Mouse (Mus musculus): Measurements from ENCODE around the gene Mlip. TPM values are rescaled to one million over a fixed set of nuclear protein-coding genes. Genes with fewer than 3 reads are reported as not detected.
"Not testable (repeated sequence)": the region's sequence is repeated elsewhere in the genome, so short reads cannot be mapped to it uniquely, and the experiment has no call there.

The Mlip gene
- total RNA-seq, 2 experiments from 2014 or later = not detected

DNA sequence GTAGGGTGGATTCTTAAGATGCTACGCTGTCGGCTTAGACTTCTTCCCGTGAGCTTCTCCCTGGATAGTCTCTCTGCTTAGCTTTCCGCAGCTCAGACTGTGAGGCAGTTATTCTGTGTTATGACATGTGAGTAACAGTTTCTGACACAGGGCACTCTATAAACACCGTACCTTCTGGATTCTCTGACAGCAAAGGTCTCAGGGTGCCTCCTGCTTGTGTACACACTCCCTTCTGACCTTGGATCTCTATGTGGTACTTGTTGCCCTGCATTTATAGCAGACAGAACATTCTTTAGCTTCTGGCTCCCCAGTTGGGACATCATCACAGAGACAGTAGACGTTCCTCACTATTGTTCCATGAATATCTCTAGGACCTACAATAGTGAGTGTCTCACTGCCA lies 94.5 kb downstream of the Mlip start:
- no peak for ATAC-seq (replicated peaks; ENCODE audit: low FRiP score, low TSS enrichment, poor library complexity, severe bottlenecking)

DNA sequence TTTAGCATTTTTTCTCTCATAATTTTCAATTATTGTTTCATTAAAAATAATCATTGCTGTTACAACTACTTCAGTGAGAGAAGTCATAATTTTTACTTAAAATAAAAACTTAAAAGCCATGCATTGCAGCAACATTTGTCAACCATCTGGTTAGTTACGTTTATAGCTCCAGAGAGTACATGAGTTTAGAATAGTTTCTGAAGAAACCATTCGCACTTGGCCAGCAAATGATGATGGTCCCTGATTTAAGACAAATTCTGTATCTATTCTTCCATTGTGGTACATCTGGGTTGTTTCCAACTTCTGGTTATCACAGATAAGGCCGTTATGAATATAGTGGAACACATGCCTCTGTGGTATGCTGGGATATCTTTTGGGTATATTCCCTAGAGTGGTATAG lies 98.3 kb downstream of the Mlip start:
- peak; percentile 26; the same call in 1 of the 2 replicates for ATAC-seq (replicated peaks; ENCODE audit: low FRiP score, low TSS enrichment, poor library complexity, severe bottlenecking)

DNA sequence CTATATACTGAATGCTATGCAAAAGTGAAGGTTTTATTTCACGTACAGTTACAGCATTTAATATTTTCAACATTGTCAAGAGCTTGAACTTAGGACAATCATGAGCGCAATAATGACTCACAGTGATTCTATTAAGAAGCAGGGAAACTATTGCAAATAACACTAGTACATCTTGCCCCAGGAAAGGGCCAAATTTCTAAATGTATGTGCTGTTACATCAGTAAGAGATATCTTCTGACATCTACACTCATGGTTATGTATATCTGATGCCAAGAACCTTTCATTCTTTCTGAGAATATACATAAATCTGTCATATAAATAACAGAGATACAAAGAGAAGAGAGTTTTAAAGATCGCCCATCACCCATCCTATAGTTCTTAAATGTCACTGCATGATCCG lies 100.0 kb downstream of the Mlip start:
- ATAC-seq (replicated peaks; ENCODE audit: low FRiP score, low TSS enrichment, poor library complexity, severe bottlenecking) = no peak

GRCm38 (mm10) chr9:77252134-77252533 lies 100.6 kb downstream of the Mlip start:
- ATAC-seq (replicated peaks; ENCODE audit: low FRiP score, low TSS enrichment, poor library complexity, severe bottlenecking) = no peak

GRCm38 (mm10) chr9:77251511-77252112 lies 101.2 kb downstream of the Mlip start:
- no peak for ATAC-seq (replicated peaks; ENCODE audit: low FRiP score, low TSS enrichment, poor library complexity, severe bottlenecking)

DNA sequence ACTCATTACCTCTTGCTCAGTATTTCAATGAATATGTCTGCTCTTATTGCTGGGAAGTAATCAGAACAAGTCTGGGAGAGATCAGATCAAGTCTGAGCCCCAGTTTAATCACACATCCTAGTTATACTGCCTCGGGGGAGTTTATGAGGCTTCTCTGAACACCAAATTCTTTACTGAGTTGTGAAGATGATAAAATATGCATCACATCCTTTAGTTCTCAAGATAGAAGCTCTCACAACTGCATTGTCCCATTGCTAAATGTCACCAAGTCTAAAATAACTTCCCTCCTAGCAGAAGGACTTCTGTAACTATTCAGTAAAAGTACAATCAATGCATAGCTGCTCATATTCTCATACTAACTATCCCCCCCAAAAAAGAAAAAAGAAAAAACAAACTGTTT lies 154.5 kb downstream of the Mlip start:
- ATAC-seq (replicated peaks; ENCODE audit: low FRiP score, low TSS enrichment, poor library complexity, severe bottlenecking) = no peak

DNA sequence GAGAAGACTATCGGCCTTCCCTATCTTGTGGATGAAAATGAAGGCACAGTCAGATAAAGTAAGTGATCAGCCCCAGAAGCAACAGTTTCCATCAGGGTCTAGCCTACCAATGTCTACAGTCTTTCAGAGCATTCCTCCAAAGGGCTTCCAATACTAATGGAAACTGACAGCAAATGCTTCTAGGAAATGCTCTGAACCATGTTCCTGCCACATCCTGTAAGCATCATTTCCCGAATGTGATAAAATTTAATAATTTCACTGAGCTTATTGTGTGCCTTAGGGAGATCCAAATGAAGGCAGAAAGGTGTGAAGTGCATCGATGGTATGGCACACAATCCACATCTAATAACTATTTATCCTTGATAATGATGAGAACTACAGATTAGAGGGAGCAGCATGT lies 173.3 kb downstream of the Mlip start:
- ATAC-seq (replicated peaks; ENCODE audit: low FRiP score, low TSS enrichment, poor library complexity, severe bottlenecking) = no peak

DNA sequence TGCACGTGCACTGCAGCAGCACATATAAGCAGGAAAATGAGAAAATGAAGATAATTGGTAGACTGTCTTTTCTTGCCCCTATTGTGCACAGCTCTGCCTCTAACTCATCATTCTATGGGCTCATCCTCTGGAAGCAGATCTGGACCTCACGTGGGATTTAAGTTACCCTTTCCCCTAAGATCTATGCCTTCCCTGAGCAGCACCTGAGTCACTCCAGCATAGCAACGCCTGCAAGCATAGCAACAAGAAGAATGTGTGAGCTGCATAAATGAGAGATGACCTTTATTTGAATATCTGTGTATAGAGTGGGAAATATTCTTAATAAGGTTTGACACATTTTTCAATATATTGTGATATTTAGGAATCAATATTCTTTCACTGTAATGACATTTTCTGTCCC lies 176.9 kb downstream of the Mlip start:
- ATAC-seq (replicated peaks; ENCODE audit: low FRiP score, low TSS enrichment, poor library complexity, severe bottlenecking) = no peak

- no peak for ATAC-seq (replicated peaks; ENCODE audit: low FRiP score, low TSS enrichment, poor library complexity, severe bottlenecking)
These were observed 180.7 kb downstream of the Mlip start for GRCm38 (mm10) chr9:77172044-77172443.

- ATAC-seq (replicated peaks; ENCODE audit: low FRiP score, low TSS enrichment, poor library complexity, severe bottlenecking) = no peak
These were observed 186.9 kb downstream of the Mlip start for GRCm38 (mm10) chr9:77165877-77166276.

GRCm38 (mm10) chr9:77161764-77162163 lies 191.0 kb downstream of the Mlip start:
- no peak for ATAC-seq (replicated peaks; ENCODE audit: low FRiP score, low TSS enrichment, poor library complexity, severe bottlenecking)

DNA sequence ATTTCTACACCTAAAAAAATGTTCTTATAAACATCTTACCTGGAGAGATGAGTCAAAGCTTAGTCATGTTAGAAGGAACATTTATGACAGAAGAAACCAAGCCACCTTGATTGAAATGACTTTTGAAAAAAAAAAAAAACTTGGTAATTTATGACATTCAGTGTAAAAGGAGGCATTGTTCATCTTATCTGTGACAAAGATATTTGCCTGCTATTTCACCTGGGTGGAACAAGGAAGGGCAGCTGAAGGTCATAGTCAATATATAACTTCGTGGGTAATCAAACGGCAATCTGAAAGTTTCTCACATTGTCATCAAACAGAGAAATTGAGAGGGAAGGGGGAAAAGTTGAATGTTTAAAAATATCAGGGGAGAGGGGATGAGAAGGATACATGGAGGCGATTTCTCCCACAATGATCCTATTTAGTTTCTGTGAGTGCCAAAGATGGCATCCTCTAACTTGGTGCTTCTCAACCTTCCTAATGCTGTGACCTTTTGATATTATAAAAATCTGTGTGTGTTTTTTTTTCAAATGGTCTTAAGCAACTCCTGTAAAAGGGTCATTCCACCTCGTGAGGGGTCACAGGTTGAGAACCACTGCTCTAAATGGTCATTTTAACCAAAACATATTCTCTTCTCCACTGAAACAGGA lies 192.4 kb downstream of the Mlip start:
- no peak for ATAC-seq (replicated peaks; ENCODE audit: low FRiP score, low TSS enrichment, poor library complexity, severe bottlenecking)

DNA sequence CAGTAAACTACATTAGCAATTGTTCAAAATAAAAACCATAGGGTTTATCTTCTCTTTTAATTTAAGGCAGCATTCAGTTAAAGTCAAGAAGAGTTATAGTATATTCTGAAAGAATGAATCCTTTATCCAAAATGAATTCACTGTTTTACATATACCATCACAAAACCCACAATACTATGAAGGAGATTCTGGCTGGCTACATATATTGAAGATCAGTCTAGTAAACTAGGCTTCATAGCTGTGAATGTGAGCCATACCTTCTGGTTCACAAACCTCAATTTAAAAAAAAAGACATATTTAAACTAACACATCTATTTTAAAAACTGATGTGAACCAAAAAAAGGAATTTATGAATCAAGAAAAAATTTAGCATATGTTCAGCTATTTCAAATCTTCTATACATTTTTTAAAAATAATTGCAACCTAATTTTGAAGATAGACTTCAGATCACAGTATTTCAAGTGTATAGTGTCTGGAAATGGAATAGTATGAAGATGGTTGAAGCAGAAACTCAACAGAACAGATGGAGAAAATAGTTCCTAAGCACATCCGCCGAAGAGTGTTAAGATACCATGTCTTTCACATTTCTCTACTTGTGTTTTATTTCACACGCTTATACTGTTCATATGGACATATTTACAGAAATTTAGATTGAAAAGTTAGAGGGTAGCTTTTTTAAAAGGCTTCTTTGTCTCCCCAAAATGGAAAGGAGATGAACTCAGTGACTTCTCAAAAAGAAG lies 204.1 kb downstream of the Mlip start:
- no peak for ATAC-seq (replicated peaks; ENCODE audit: low FRiP score, low TSS enrichment, poor library complexity, severe bottlenecking)

DNA sequence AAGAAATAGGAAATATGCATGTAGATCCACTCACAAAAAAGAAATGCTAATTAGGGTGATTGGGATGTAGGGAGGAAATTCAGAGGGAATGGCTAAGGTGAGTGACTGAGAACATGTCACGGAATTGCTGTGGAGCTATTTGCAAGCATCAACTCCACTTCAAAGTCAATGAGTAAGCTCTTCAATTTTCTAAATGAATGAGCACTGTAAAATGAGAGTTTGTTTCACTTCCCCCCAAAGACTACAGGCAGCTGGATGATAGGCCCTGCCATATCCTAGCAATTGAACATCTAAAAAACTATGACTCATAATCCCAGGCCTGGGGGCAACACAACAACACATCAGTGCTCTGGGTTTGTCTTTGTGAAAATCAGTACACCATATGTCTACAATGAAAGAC lies 233.0 kb downstream of the Mlip start:
- ATAC-seq (replicated peaks; ENCODE audit: low FRiP score, low TSS enrichment, poor library complexity, severe bottlenecking) = no peak

GRCm38 (mm10) chr9:77096886-77097285 lies 255.9 kb downstream of the Mlip start:
- ATAC-seq (replicated peaks; ENCODE audit: low FRiP score, low TSS enrichment, poor library complexity, severe bottlenecking) = no peak

DNA sequence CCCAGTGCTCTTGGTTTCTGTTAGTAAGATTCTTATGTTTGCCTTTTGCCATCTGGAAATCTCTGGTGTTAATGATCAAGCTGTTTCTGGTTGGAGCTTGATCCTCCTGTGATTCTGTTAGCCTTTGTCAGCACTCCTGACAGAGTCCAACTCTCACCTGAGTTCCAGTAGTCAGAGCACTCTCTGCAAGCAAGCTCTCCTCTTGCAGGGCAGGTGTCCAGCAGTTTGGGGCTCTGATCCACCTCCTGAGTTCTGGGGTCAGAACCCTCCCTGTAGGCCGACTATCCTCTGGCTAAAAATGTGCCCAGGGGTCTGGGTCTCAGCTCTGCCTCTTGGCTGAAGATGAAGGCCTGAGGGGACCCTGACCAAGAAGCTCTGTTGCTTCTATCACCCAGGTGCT lies 269.5 kb downstream of the Mlip start:
- ATAC-seq (replicated peaks; ENCODE audit: low FRiP score, low TSS enrichment, poor library complexity, severe bottlenecking) = not testable (repeated sequence)

DNA sequence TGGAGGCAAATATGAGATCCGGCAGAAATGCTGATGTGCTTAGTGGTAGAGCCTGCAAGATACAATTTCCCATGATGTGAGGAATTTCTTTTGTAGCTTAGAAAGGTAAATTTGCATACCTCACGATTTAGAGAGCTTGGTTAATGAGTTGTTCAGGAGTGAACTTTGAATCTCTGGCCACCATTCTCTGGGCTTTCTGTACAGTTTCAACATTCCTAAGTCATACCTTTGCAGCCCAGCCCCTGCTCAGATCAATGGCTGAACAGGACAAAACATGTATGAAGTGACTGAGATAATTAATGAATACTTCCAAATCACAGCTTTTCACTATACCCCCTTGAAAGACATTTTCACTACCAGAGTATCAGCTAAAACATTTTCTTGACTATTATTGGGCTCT lies 281.1 kb downstream of the Mlip start:
- no peak for ATAC-seq (replicated peaks; ENCODE audit: low FRiP score, low TSS enrichment, poor library complexity, severe bottlenecking)

GRCm38 (mm10) chr9:77056611-77057010 lies 296.2 kb downstream of the Mlip start:
- ATAC-seq (replicated peaks; ENCODE audit: low FRiP score, low TSS enrichment, poor library complexity, severe bottlenecking) = no peak

DNA sequence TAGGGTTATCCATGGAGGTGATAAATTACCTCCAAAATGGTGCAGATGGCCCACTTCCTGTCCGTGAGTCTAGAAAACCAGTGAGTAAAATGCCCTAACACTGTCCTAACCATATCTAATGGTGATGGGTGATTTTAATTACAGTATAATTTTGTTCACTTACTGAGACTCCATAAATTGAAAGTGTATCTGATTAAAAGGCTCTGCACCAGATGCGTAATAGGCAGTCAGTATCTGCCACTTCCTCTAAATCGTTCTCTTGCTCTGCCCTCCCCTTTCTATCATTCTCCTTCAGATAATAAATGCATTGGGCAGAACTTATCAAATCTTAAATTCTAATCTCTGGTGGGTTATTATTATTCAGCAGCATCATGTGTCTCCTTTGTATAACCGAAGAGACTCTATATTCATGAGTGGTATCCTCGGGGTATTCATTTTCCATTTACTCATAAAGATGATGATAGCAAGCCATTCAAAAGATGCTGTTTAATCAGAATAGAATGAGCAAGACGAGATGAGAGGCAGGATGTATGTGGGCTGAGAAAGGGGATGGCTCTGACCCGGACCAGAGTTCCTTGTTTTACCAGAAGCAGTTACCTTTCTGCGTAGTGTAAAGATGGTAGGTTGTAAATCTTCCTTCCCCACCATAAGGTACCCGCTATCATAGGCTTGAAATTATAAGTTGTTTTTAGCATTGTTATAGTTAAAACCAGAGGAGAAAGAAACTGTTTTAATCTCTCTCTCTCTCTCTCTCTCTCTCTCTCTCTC lies 298.2 kb downstream of the Mlip start:
- no peak for ATAC-seq (replicated peaks; ENCODE audit: low FRiP score, low TSS enrichment, poor library complexity, severe bottlenecking)

All from megakaryocyte-erythroid progenitor cell, adult 5-6 weeks (primary cell).